Mouse (Mus musculus): ENCODE measurements around the gene Zfp420. TPM values are rescaled to one million over a fixed set of nuclear protein-coding genes. Genes with fewer than 3 reads are reported as not detected.

Zfp420 gene
- total and polyA plus RNA-seq, 3 experiments: 0.36 to 11.3 (median 4.5) TPM

DNA sequence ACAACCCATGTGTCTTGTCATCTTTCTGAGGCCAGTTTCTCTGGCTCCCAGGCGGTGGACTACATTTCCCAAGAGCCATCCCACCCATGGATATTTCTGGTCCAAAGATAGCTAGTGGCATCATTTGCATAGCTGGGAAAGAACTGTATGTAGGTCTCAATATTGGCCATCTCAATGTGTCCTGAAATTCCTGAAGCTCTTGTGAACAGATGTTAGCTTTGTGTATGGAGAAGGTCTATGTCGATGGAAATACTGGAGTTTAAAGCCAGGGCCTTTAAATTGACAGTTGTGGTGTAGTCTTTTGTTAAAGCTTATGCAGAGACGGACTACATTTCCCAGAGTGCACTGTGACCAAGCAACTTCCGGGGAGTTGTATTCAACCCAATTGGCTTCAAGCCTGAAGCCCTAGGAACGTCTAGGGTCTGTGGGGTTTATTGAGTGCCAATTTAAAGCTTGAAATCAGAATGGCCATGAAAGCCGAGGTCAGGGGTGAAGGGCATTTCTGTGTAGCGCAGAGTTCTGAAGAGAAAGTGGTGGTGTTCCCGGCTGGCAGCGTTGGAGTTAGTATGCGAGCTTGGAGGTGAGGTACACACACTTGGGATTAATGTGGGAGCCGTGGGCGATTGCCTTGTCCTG is 41.0 kb upstream of the Zfp420 start:
- no peaks in the 10 kb centered on the region for H3K9me3 ChIP-seq (replicated peaks)
- ATAC-seq (ENCODE audit: extremely low read depth, insufficient number of reproducible peaks, low FRiP score, poor library complexity, severe bottlenecking) (peak; percentile 59; the same call in 1 of the 2 replicates), DNase-seq (ENCODE audit: low spot score) (peak; percentile 65)
- peaks cover 46% of the 10 kb centered on the region for H3K36me3 ChIP-seq (replicated peaks)
- no peaks in the 10 kb centered on the region for H3K27me3 ChIP-seq (ENCODE audit: insufficient read depth, low read length)
- peak overlapping the region; percentile 72 for H3K4me3 ChIP-seq (ENCODE audit: low read depth, low read length)
- H3K4me1 ChIP-seq (ENCODE audit: insufficient read depth, low read depth, low read length): peaks cover 36% of the 10 kb centered on the region
- TF ChIP-seq CTCF (IDR thresholded peaks at IDR 0.05; ENCODE audit: low read depth, low read length) (no peak), POLR2AphosphoS5 (IDR thresholded peaks at IDR 0.05; ENCODE audit: insufficient replicate concordance, low read depth, low read length) (no peak), TAL1 (conservative IDR thresholded peaks at IDR 0.05; ENCODE audit: low read depth, low read length) (no peak), GATA1 (IDR thresholded peaks at IDR 0.05; ENCODE audit: borderline replicate concordance, low read length) (no peak), GATA2 (IDR thresholded peaks at IDR 0.05; ENCODE audit: borderline replicate concordance, low read depth, low read length) (no peak)

DNA sequence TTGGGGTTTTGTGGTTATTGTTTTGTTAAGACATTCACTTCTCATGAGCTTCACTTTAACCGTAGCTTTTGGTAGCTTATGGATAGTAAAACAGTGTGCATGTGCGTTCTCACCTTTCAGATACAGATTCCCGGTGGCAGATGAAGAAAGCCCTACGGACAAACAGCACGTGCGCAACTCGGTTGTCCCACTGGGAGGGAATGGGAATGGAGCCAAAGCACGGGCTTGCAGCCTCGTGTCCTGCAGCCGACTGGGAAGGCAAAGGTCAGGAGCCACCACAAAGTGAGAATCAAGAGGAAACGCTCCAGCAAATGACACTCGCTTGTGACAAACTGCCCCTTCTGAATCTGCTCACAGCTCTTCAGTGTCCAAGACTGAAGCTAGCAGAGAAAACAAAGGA is 31.8 kb upstream of the Zfp420 start:
- ATAC-seq (ENCODE audit: extremely low read depth, insufficient number of reproducible peaks, low FRiP score, poor library complexity, severe bottlenecking) (no peak), DNase-seq (ENCODE audit: low spot score) (no peak)
- Histone ChIP-seq H3K9me3 (replicated peaks) (peaks cover 16% of the 10 kb centered on the region), H3K27me3 (ENCODE audit: insufficient read depth, low read length) (no peaks in the 10 kb centered on the region), H3K36me3 (replicated peaks) (peaks cover 72% of the 10 kb centered on the region), H3K4me3 (ENCODE audit: low read depth, low read length) (no peak overlapping the region), H3K4me1 (ENCODE audit: insufficient read depth, low read depth, low read length) (no peaks in the 10 kb centered on the region)
- no peak for TF ChIP-seq TAL1 (conservative IDR thresholded peaks at IDR 0.05; ENCODE audit: low read depth, low read length)

DNA sequence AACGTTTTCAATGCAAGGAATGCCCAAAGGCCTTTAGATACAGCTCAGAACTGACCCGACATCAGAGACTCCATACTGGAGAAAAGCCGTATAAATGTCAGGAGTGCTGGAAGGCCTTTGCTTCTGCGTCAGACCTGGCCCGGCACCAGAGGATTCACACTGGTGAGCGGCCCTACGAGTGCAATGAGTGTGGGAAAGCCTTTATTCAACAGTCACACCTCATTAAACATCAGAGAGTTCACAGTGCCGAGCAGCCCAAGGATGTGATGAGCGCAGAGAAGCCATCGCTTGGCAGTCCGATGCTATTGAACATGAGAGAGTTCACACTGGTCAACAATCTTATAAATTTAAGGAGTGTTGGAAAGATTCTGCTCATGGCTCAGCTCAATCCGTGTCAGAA is 30.0 kb upstream of the Zfp420 start:
- TF ChIP-seq TAL1 (conservative IDR thresholded peaks at IDR 0.05; ENCODE audit: low read depth, low read length) (no peak), POLR2AphosphoS5 (IDR thresholded peaks at IDR 0.05; ENCODE audit: insufficient replicate concordance, low read depth, low read length) (no peak), GATA2 (IDR thresholded peaks at IDR 0.05; ENCODE audit: borderline replicate concordance, low read depth, low read length) (no peak), CTCF (IDR thresholded peaks at IDR 0.05; ENCODE audit: low read depth, low read length) (no peak), GATA1 (IDR thresholded peaks at IDR 0.05; ENCODE audit: borderline replicate concordance, low read length) (no peak)
- Histone ChIP-seq H3K4me1 (ENCODE audit: insufficient read depth, low read depth, low read length) (no peaks in the 10 kb centered on the region), H3K9me3 (replicated peaks) (peaks cover 16% of the 10 kb centered on the region), H3K36me3 (replicated peaks) (peaks cover 60% of the 10 kb centered on the region), H3K27me3 (ENCODE audit: insufficient read depth, low read length) (no peaks in the 10 kb centered on the region), H3K4me3 (ENCODE audit: low read depth, low read length) (no peak overlapping the region)
- no peak for DNase-seq (ENCODE audit: low spot score)
- ATAC-seq (ENCODE audit: extremely low read depth, insufficient number of reproducible peaks, low FRiP score, poor library complexity, severe bottlenecking): no peak

DNA sequence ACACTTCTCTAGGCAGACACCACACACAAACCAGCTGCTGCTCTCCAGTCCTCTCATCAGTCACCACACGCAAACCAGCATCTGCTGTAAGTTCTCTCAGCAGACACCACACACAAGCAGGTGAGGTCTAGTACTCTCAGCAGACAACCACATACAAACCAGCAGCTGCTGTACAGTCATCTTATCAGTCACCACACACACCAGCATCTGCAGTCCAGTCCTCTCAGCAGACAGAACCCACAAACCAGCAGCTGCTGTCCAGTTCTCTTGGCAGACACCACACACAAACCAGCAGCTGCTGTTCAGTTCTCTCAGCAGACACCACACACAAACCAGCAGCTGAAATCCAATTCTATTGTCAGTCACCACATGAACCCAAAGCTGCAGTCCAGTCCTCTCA is 23.0 kb upstream of the Zfp420 start:
- 0 out of 2 replicates have a peak, but pooled peaks have one; percentile 11 for TF ChIP-seq TAL1 (conservative IDR thresholded peaks at IDR 0.05; ENCODE audit: low read depth, low read length)
- no peak for TF ChIP-seq GATA2 (IDR thresholded peaks at IDR 0.05; ENCODE audit: borderline replicate concordance, low read depth, low read length)

DNA sequence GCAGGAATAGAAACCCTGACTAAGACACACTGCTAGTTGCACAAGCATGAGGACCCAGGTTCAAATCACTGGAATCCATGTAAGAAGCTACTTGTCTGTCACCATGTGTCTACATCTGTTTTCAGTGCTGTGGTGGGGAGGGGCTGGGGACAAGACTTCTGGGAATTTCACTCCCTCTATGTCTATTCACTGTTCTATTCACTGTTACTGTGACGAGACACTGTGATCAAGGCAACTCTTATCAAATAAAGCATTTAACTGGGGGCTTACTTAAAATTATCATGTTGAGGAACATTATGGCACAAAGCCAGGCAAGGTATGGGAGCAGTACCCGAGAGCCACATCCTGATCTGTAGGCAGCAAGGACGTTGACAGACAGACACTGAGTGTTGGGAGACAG is 20.5 kb upstream of the Zfp420 start:
- no peak overlapping the region for H3K4me3 ChIP-seq (ENCODE audit: low read depth, low read length)
- peaks cover 18% of the 10 kb centered on the region for H3K36me3 ChIP-seq (replicated peaks)
- H3K4me1 ChIP-seq (ENCODE audit: insufficient read depth, low read depth, low read length): no peaks in the 10 kb centered on the region
- H3K27me3 ChIP-seq (ENCODE audit: insufficient read depth, low read length): peaks cover 2% of the 10 kb centered on the region; the same call in 1 of the 2 replicates
- TF ChIP-seq POLR2AphosphoS5 (IDR thresholded peaks at IDR 0.05; ENCODE audit: insufficient replicate concordance, low read depth, low read length) (no peak), CTCF (IDR thresholded peaks at IDR 0.05; ENCODE audit: low read depth, low read length) (no peak), TAL1 (conservative IDR thresholded peaks at IDR 0.05; ENCODE audit: low read depth, low read length) (no peak), GATA1 (IDR thresholded peaks at IDR 0.05; ENCODE audit: borderline replicate concordance, low read length) (no peak), GATA2 (IDR thresholded peaks at IDR 0.05; ENCODE audit: borderline replicate concordance, low read depth, low read length) (no peak)
- DNase-seq (ENCODE audit: low spot score): no peak
- ATAC-seq (ENCODE audit: extremely low read depth, insufficient number of reproducible peaks, low FRiP score, poor library complexity, severe bottlenecking): no peak
- 0 out of 2 replicates have a peak, but pooled peaks cover 5% of the 10 kb centered on the region for H3K9me3 ChIP-seq (replicated peaks)

More for the DNA sequence above, 23.0 kb upstream of the Zfp420 start:
- Histone ChIP-seq H3K9me3 (replicated peaks) (0 out of 2 replicates have a peak, but pooled peaks cover 5% of the 10 kb centered on the region), H3K4me3 (ENCODE audit: low read depth, low read length) (no peak overlapping the region), H3K27me3 (ENCODE audit: insufficient read depth, low read length) (peaks cover 2% of the 10 kb centered on the region; the same call in 1 of the 2 replicates), H3K36me3 (replicated peaks) (peaks cover 14% of the 10 kb centered on the region), H3K4me1 (ENCODE audit: insufficient read depth, low read depth, low read length) (no peaks in the 10 kb centered on the region)
- no peak for ATAC-seq (ENCODE audit: extremely low read depth, insufficient number of reproducible peaks, low FRiP score, poor library complexity, severe bottlenecking)
- no peak for DNase-seq (ENCODE audit: low spot score)

DNA sequence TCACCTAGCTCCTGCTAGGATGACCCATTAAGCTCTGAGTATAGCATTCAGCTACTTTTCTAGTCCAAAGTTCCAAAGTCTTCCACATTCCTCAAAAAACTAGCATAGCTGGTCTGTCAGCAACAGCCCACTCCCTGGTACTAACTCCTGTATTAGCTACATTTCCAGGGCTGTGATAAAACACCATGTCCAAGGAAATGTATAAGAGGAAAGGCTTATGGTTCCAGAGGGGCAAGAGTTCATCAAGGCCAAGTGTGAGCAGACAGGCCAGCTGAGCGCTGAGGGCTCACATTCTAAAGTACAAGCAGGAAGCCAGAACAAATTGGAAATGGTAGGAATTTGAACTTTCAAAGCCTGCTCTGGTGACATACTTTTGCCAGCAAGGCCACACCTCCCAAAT is 17.7 kb upstream of the Zfp420 start:
- H3K9me3 ChIP-seq (replicated peaks): no peaks in the 10 kb centered on the region
- no peak for DNase-seq (ENCODE audit: low spot score)
- peaks cover 32% of the 10 kb centered on the region for H3K36me3 ChIP-seq (replicated peaks)

More for the DNA sequence above, 17.7 kb upstream of the Zfp420 start:
- Histone ChIP-seq H3K4me1 (ENCODE audit: insufficient read depth, low read depth, low read length) (no peaks in the 10 kb centered on the region), H3K4me3 (ENCODE audit: low read depth, low read length) (no peak overlapping the region), H3K27me3 (ENCODE audit: insufficient read depth, low read length) (no peaks in the 10 kb centered on the region)
- no peak for TF ChIP-seq GATA2 (IDR thresholded peaks at IDR 0.05; ENCODE audit: borderline replicate concordance, low read depth, low read length)
- TF ChIP-seq CTCF (IDR thresholded peaks at IDR 0.05; ENCODE audit: low read depth, low read length): no peak
- TF ChIP-seq GATA1 (IDR thresholded peaks at IDR 0.05; ENCODE audit: borderline replicate concordance, low read length): no peak
- no peak for TF ChIP-seq TAL1 (conservative IDR thresholded peaks at IDR 0.05; ENCODE audit: low read depth, low read length)
- TF ChIP-seq POLR2AphosphoS5 (IDR thresholded peaks at IDR 0.05; ENCODE audit: insufficient replicate concordance, low read depth, low read length): no peak
- ATAC-seq (ENCODE audit: extremely low read depth, insufficient number of reproducible peaks, low FRiP score, poor library complexity, severe bottlenecking): no peak

Data from G1E (cell line).